Mouse (Mus musculus) CH12.LX (cell line): ENCODE data around the gene Cox7a2.

Source experiments
- MAZ ChIP-seq: IDR thresholded peaks from 2 replicates; pipeline ENCODE4 v1.6.1; 2012; ENCODE audit warnings: low read depth, mild to moderate bottlenecking, inconsistent platforms, low read length, improper control_type of control experiment, moderate library complexity
- POLR2A ChIP-seq: IDR thresholded peaks from 2 replicates; pipeline ENCODE4 v1.6.1; 2011; ENCODE audit warnings: low read depth, mild to moderate bottlenecking, improper control_type of control experiment, low read length

GRCm38 (mm10) chr9:79717836-79718475 is 41.7 kb downstream of the Cox7a2 start:
- TF ChIP-seq POLR2A (no peak), MAZ (no peak)
